Mouse (Mus musculus) liver, adult 2 months (tissue): Measurements from ENCODE around the gene Aldh6a1. TPM values are rescaled to one million over a fixed set of nuclear protein-coding genes. Genes with fewer than 3 reads are reported as not detected.

Source experiments
- DNase-seq: peaks from one replicate; pipeline ENCODE4 v3.0.0-alpha.2; 2011; ENCODE audit warnings: low read depth, low spot score; ENCODE audit errors: extremely low read depth
- H3K27ac ChIP-seq: fragments of 200-500 bp; replicated peaks from 2 replicates; pipeline ENCODE4 v1.5.1; 2012; ENCODE audit warnings: low read depth, mild to moderate bottlenecking, control low read depth, inconsistent platforms, low read length; ENCODE audit not compliant: insufficient read depth
- H3K27me3 ChIP-seq: fragments of 200-500 bp; 2 replicates; pipeline ENCODE4 v1.6.1; 2012; ENCODE audit warnings: mild to moderate bottlenecking, moderate library complexity, low read length, inconsistent platforms; ENCODE audit not compliant: control insufficient read depth, insufficient read depth
- H3K36me3 ChIP-seq: fragments of 200-500 bp; 2 replicates; pipeline ENCODE4 v1.6.1; 2012; ENCODE audit warnings: low read length, inconsistent platforms; ENCODE audit not compliant: control insufficient read depth, insufficient read depth
- H3K4me1 ChIP-seq: fragments of 200-500 bp; 2 replicates; pipeline ENCODE4 v1.6.1; 2011; ENCODE audit warnings: low read length; ENCODE audit not compliant: control insufficient read depth, insufficient read depth
- H3K4me3 ChIP-seq: fragments of 200-500 bp; 2 replicates; pipeline ENCODE4 v1.5.1; 2011; ENCODE audit warnings: low read depth, mild to moderate bottlenecking, control low read depth, low read length, moderate library complexity; ENCODE audit not compliant: insufficient read depth
- H3K79me2 ChIP-seq: fragments of 200-500 bp; 2 replicates; pipeline ENCODE4 v1.6.1; 2012; ENCODE audit warnings: inconsistent platforms, mild to moderate bottlenecking, low read length, moderate library complexity; ENCODE audit not compliant: control insufficient read depth, insufficient read depth
- H3K9ac ChIP-seq: fragments of 200-500 bp; 2 replicates; pipeline ENCODE4 v1.6.1; 2012; ENCODE audit warnings: low read depth, mild to moderate bottlenecking, control low read depth, inconsistent platforms, low read length
- CTCF ChIP-seq: fragments of 200-500 bp; IDR thresholded peaks from 2 replicates; pipeline ENCODE4 v1.5.1; 2011; ENCODE audit warnings: low read depth, low read length, control low read depth
- POLR2A ChIP-seq: fragments of 200-500 bp; IDR thresholded peaks from 2 replicates; pipeline ENCODE4 v1.6.1; 2011; ENCODE audit warnings: low read length, control low read depth; ENCODE audit not compliant: insufficient read depth; ENCODE audit errors: extremely low read depth
- WGBS: fragments of 180-500 bp; shearing (Covaris S2); methylation state at CpG from one replicate; pipeline ENCODE4 v1.1.7; 2018; 5-methylcytosine and 5-hydroxymethylcytosine counted together
- polyA plus RNA-seq: library from polyadenylated mRNA; depleted of rRNA; stranded (reverse); fragments of >200 nt; gene quantifications from 2 replicates; pipeline ENCODE4 v1.2.3, GENCODE M21; 2012
- total RNA-seq: library from RNA; depleted of rRNA; stranded (reverse); fragments of >200 nt; gene quantifications from 2 replicates; pipeline ENCODE4 v1.2.3, GENCODE M21; 2014

Gene Aldh6a1
- total and polyA plus RNA-seq, 2 experiments, result 104 to 370 TPM

DNA sequence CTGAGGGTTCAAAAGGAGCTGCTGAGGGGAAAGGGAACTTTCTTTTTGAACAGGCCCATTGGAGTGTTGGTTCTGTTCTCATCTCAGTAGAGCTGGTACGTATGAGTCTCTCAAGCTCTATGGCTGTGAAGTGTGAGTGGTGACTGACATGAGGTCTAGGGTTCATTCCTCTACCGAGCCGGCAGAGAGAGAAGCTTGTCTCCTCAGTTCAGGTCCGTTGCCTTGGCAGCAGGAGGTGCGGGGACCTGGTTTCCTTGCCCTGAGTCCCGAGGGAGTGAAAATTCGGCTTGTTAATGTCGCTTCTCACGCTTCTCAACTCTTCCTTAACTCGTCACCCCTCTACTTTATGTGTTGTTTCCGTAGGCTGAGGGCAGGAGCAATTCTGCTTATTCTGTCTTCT, 997 bp upstream of the Aldh6a1 start:
- Histone ChIP-seq H3K27ac (peak overlapping the region; percentile 75), H3K4me1 (peaks cover 10% of the 10 kb centered on the region), H3K4me3 (peak overlapping the region; percentile 60), H3K79me2 (peaks cover 10% of the 10 kb centered on the region; the same call in 1 of the 2 replicates), H3K27me3 (no peaks in the 10 kb centered on the region), H3K36me3 (peaks cover 1% of the 10 kb centered on the region; the same call in 1 of the 2 replicates), H3K9ac (peak overlapping the region; percentile 49)
- under 1% methylated on average over 11 of the region's 11 CpGs for WGBS
- TF ChIP-seq CTCF (no peak), POLR2A (no peak)
- peak; percentile 53 for DNase-seq

GRCm38 (mm10) chr12:84450351-84450717, 470 bp downstream of the Aldh6a1 start:
- peak overlapping the region; percentile 88 for H3K9ac ChIP-seq
- no peaks in the 10 kb centered on the region for H3K36me3 ChIP-seq
- DNase-seq, result peak; percentile 91
- peaks cover 10% of the 10 kb centered on the region; the same call in 1 of the 2 replicates for H3K79me2 ChIP-seq
- WGBS, result under 1% methylated on average over 6 of the region's 6 CpGs
- H3K27ac ChIP-seq, result peak overlapping the region; percentile 97
- H3K4me1 ChIP-seq, result peaks cover 8% of the 10 kb centered on the region
- peak overlapping the region; percentile 68 for H3K4me3 ChIP-seq
- no peaks in the 10 kb centered on the region for H3K27me3 ChIP-seq
- TF ChIP-seq CTCF (no peak), POLR2A (no peak)

- 16% methylated on average over 10 of the region's 10 CpGs for WGBS
- Histone ChIP-seq H3K27ac (peak overlapping the region; percentile 97), H3K79me2 (peaks cover 10% of the 10 kb centered on the region; the same call in 1 of the 2 replicates), H3K4me3 (peak overlapping the region; percentile 68), H3K4me1 (peaks cover 8% of the 10 kb centered on the region), H3K36me3 (no peaks in the 10 kb centered on the region), H3K9ac (peak overlapping the region; percentile 67), H3K27me3 (no peaks in the 10 kb centered on the region)
- no peak for DNase-seq
- TF ChIP-seq POLR2A, result no peak
- TF ChIP-seq CTCF, result no peak
Observed at GRCm38 (mm10) chr12:84449887-84450286, 917 bp downstream of the Aldh6a1 start.

- TF ChIP-seq CTCF, result no peak
- TF ChIP-seq POLR2A, result no peak
- no peaks in the 10 kb centered on the region for H3K27me3 ChIP-seq
- no peak for DNase-seq
- no peak overlapping the region for H3K4me3 ChIP-seq
- no peak overlapping the region for H3K9ac ChIP-seq
- H3K4me1 ChIP-seq, result peaks cover 8% of the 10 kb centered on the region
- H3K36me3 ChIP-seq, result peaks cover 5% of the 10 kb centered on the region
- 84% methylated on average over 6 of the region's 6 CpGs for WGBS
- no peak overlapping the region for H3K27ac ChIP-seq
- peaks cover 6% of the 10 kb centered on the region; the same call in 1 of the 2 replicates for H3K79me2 ChIP-seq
Observed at GRCm38 (mm10) chr12:84448181-84448580, 2.6 kb downstream of the Aldh6a1 start.

DNA sequence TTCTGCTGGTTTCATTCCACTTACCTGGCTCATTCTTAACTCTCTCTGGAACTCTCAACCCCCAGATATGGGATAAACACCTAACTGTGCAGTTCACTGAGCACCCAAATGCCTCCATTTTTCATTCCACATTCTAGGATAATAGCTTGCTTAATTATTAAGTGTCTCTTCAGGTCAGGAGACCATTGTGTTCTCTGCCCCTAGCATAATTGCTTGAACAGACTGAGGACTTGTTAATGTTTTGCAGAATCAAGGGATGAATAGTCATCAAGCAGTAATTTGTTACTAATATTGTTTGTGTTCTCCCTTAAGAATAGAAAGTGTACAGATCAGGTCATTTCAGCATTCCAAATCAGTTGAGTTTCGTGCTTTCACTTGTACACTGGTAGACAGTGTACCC, 3.4 kb downstream of the Aldh6a1 start:
- Histone ChIP-seq H3K36me3 (peaks cover 9% of the 10 kb centered on the region), H3K4me3 (no peak overlapping the region), H3K79me2 (peaks cover 2% of the 10 kb centered on the region; the same call in 1 of the 2 replicates), H3K4me1 (peaks cover 3% of the 10 kb centered on the region; the same call in 1 of the 2 replicates), H3K27ac (no peak overlapping the region), H3K9ac (no peak overlapping the region), H3K27me3 (no peaks in the 10 kb centered on the region)
- no peak for DNase-seq
- TF ChIP-seq CTCF (no peak), POLR2A (no peak)
- 73% methylated on average over 1 of the region's 1 CpGs for WGBS

- no peak for DNase-seq
- Histone ChIP-seq H3K4me3 (no peak overlapping the region), H3K36me3 (peaks cover 39% of the 10 kb centered on the region), H3K27ac (no peak overlapping the region), H3K79me2 (no peaks in the 10 kb centered on the region; the same call in 1 of the 2 replicates), H3K4me1 (no peaks in the 10 kb centered on the region), H3K9ac (no peak overlapping the region), H3K27me3 (no peaks in the 10 kb centered on the region)
- TF ChIP-seq POLR2A, result no peak
- TF ChIP-seq CTCF, result no peak
- WGBS, result 77% methylated on average over 4 of the region's 4 CpGs
Observed at GRCm38 (mm10) chr12:84442526-84442925, 8.3 kb downstream of the Aldh6a1 start.
